Mouse (Mus musculus): ENCODE data around the gene Smim22. TPM values are rescaled to one million over a fixed set of nuclear protein-coding genes. Genes with fewer than 3 reads are reported as not detected.

Gene Smim22
- total RNA-seq, 2 experiments from 2014 or later = not detected

Other genes with a start within 250 kb of the Smim22 start
- gene Cdip1, start 217.0 kb upstream of the Smim22 start, total RNA-seq (2021) = 10 to 100 TPM; 65.3 to 66.9 TPM
- not detected for gene 4930562C15Rik, start 171.9 kb upstream of the Smim22 start, total RNA-seq (2021)
- 10 to 100 TPM; 20.2 to 20.9 TPM for gene Ubald1, start 127.0 kb upstream of the Smim22 start, total RNA-seq (2021)
- gene Mgrn1, start 121.0 kb upstream of the Smim22 start, total RNA-seq (2021) = 100 to 1,000 TPM; 147 to 148 TPM
- 10 to 100 TPM; 20.5 to 24.3 TPM for gene Nudt16l1, start 68.5 kb upstream of the Smim22 start, total RNA-seq (2021)
- 10 to 100 TPM; 13.8 to 14.1 TPM for gene Anks3, start 43.1 kb upstream of the Smim22 start, total RNA-seq (2021)
- not detected for gene Sept12, start 9.4 kb upstream of the Smim22 start, total RNA-seq (2021)
- gene Rogdi, start 6.3 kb downstream of the Smim22 start, total RNA-seq (2021) = 10 to 100 TPM; 20.8 to 22.4 TPM
- 10 to 100 TPM; 42.4 to 46.8 TPM for gene Glyr1, start 42.6 kb downstream of the Smim22 start, total RNA-seq (2021)
- 10 to 100 TPM; 23.5 to 30.8 TPM for gene Ubn1, start 42.8 kb downstream of the Smim22 start, total RNA-seq (2021)
- gene Ppl, start 125.1 kb downstream of the Smim22 start, total RNA-seq (2021) = 1 to 10 TPM; 3.8 to 5.0 TPM
- gene Sec14l5, start 139.8 kb downstream of the Smim22 start, total RNA-seq (2021) = under 1 TPM; 0.70 to 0.86 TPM
- 10 to 100 TPM; 11.7 to 15.4 TPM for gene Nagpa, start 196.7 kb downstream of the Smim22 start, total RNA-seq (2021)
- gene AU021092, start 215.0 kb downstream of the Smim22 start, total RNA-seq (2021) = 10 to 100 TPM; 19.3 to 22.8 TPM
- gene Alg1, start 226.3 kb downstream of the Smim22 start, total RNA-seq (2021) = 10 to 100 TPM; 12.1 to 12.3 TPM
- gene Eef2kmt, start 248.7 kb downstream of the Smim22 start, total RNA-seq (2021) = 1 to 10 TPM; 8.7 to 9.7 TPM